Mouse (Mus musculus) kidney, embryonic 14.5 days (tissue): Measurements from ENCODE around the gene Thrap3. TPM values are rescaled to one million over a fixed set of nuclear protein-coding genes. Genes with fewer than 3 reads are reported as not detected.

Experiments used
- ATAC-seq: fragments of 200-750 bp; cut with Nextera tagmentation; 2 replicates; pipeline ENCODE4 v1.8.0; 2017; ENCODE audit warnings: moderate number of reproducible peaks, mild to moderate bottlenecking, moderate TSS enrichment, moderate library complexity; ENCODE audit not compliant: low FRiP score, low TSS enrichment
- H3K27ac ChIP-seq: fragments of 300-500 bp; sonication (generic); 2 replicates; pipeline ENCODE4 v1.5.1; 2014; ENCODE audit warnings: low read depth, mild to moderate bottlenecking, low read length, moderate library complexity, mixed read lengths
- H3K27me3 ChIP-seq: fragments of 300-500 bp; sonication (generic); 2 replicates; pipeline ENCODE4 v1.6.1; 2014; ENCODE audit warnings: mild to moderate bottlenecking, low read length; ENCODE audit not compliant: control insufficient read depth, insufficient read depth
- H3K36me3 ChIP-seq: fragments of 300-500 bp; sonication (generic); 2 replicates; pipeline ENCODE4 v1.6.1; 2014; ENCODE audit warnings: low read length, mixed read lengths; ENCODE audit not compliant: control insufficient read depth, insufficient read depth
- H3K4me1 ChIP-seq: fragments of 300-500 bp; sonication (generic); 2 replicates; pipeline ENCODE4 v1.6.1; 2014; ENCODE audit warnings: low read length, mixed read lengths; ENCODE audit not compliant: control insufficient read depth, insufficient read depth
- H3K4me2 ChIP-seq: fragments of 300-500 bp; sonication (generic); replicated peaks from 2 replicates; pipeline ENCODE4 v1.6.1; 2014; ENCODE audit warnings: low read depth, mild to moderate bottlenecking, low read length
- H3K4me3 ChIP-seq: fragments of 300-500 bp; sonication (generic); 2 replicates; pipeline ENCODE4 v1.5.1; 2014; ENCODE audit warnings: mild to moderate bottlenecking, low read length
- H3K9ac ChIP-seq: fragments of 300-500 bp; sonication (generic); 2 replicates; pipeline ENCODE4 v1.6.1; 2014; ENCODE audit warnings: low read depth, mild to moderate bottlenecking, low read length, moderate library complexity
- H3K9me3 ChIP-seq: fragments of 300-500 bp; sonication (generic); 2 replicates; pipeline ENCODE4 v1.6.1; 2016; ENCODE audit warnings: low read length; ENCODE audit not compliant: control insufficient read depth
- WGBS: fragments of 180-500 bp; shearing (Covaris S2); extraction: QIAGEN DNeasy Blood & Tissue Kit; methylation state at CpG from one replicate; pipeline ENCODE4 v1.1.7; 2014; 5-methylcytosine and 5-hydroxymethylcytosine counted together
- polyA plus RNA-seq: library from polyadenylated mRNA; unstranded; fragments of >200 nt; fragmentation: Nextera tagmentation; extraction: Ambion mirVana; gene quantifications from 2 replicates; pipeline ENCODE4 v1.2.1, GENCODE M21; 2014

Thrap3 gene
- polyA plus RNA-seq, 1 experiment from 2014 or later = 281 TPM

DNA sequence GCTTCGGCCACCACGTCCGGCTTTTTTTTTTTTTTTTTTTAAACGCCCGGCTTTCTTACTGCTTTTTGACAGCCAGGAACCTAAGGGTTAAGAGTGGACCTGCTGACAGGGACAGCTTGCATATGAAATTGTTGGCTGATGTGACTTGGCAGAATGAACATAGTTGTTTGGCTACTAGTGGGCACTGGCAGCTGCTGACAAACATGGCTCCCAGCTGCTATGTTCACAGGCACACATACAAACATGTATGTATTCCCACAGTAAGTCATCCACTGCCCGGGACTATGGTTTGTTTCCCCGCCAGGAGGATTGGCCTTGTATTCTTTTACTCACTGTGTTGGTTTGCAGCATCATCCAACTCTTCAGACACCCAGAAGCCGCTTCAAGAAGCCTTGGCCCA lies 85.4 kb downstream of the Thrap3 start:
- peaks cover 2% of the 10 kb centered on the region for H3K36me3 ChIP-seq
- H3K4me3 ChIP-seq = no peak overlapping the region
- H3K4me1 ChIP-seq = 0 out of 2 replicates have a peak, but pooled peaks cover 3% of the 10 kb centered on the region
- ATAC-seq = no peak
- H3K27me3 ChIP-seq = no peaks in the 10 kb centered on the region
- H3K27ac ChIP-seq = no peak overlapping the region
- no peak overlapping the region for H3K4me2 ChIP-seq
- peaks cover 4% of the 10 kb centered on the region for H3K9me3 ChIP-seq
- no peak overlapping the region for H3K9ac ChIP-seq
- 82% methylated on average over 8 of the region's 8 CpGs for WGBS

GRCm38 (mm10) chr4:126115871-126116521 lies 86.6 kb downstream of the Thrap3 start:
- Histone ChIP-seq H3K4me3 (no peak overlapping the region), H3K9me3 (no peaks in the 10 kb centered on the region; the same call in 1 of the 2 replicates), H3K9ac (no peak overlapping the region), H3K4me1 (peaks cover 9% of the 10 kb centered on the region), H3K27ac (no peak overlapping the region), H3K27me3 (no peaks in the 10 kb centered on the region), H3K4me2 (no peak overlapping the region), H3K36me3 (peaks cover 2% of the 10 kb centered on the region)
- no peak for ATAC-seq
- 62% methylated on average over 6 of the region's 6 CpGs for WGBS

GRCm38 (mm10) chr4:126115411-126115810 lies 87.1 kb downstream of the Thrap3 start:
- 80% methylated on average over 9 of the region's 9 CpGs for WGBS
- no peaks in the 10 kb centered on the region for H3K9me3 ChIP-seq
- no peak overlapping the region for H3K4me2 ChIP-seq
- no peaks in the 10 kb centered on the region for H3K27me3 ChIP-seq
- peaks cover 2% of the 10 kb centered on the region for H3K36me3 ChIP-seq
- H3K9ac ChIP-seq = no peak overlapping the region
- peaks cover 15% of the 10 kb centered on the region for H3K4me1 ChIP-seq
- H3K27ac ChIP-seq = no peak overlapping the region
- no peak overlapping the region for H3K4me3 ChIP-seq
- no peak for ATAC-seq

Other genes starting within 250 kb of the Thrap3 start
- gene Csf3r, start 178.2 kb downstream of the Thrap3 start, polyA plus RNA-seq = 0.61 and 1.2 TPM in 2 replicates
- gene Mrps15, start 155.8 kb downstream of the Thrap3 start, polyA plus RNA-seq = 154 and 177 TPM in 2 replicates
- gene Oscp1, start 144.2 kb downstream of the Thrap3 start, polyA plus RNA-seq = 17.7 and 19.6 TPM in 2 replicates
- gene Lsm10, start 106.1 kb downstream of the Thrap3 start, polyA plus RNA-seq = 47.3 and 52.4 TPM in 2 replicates
- 19.1 and 24.9 TPM in 2 replicates for gene Stk40, start 98.8 kb downstream of the Thrap3 start, polyA plus RNA-seq
- 96.1 and 124 TPM in 2 replicates for gene Eva1b, start 55.0 kb downstream of the Thrap3 start, polyA plus RNA-seq
- gene Sh3d21, start 39.3 kb downstream of the Thrap3 start, polyA plus RNA-seq = 7.3 and 8.7 TPM in 2 replicates
- gene Map7d1, start 53.6 kb upstream of the Thrap3 start, polyA plus RNA-seq = 35.6 and 43.3 TPM in 2 replicates
- 19.7 and 68.6 TPM in 2 replicates for gene Trappc3, start 59.6 kb upstream of the Thrap3 start, polyA plus RNA-seq
- 5.5 and 6.8 TPM in 2 replicates for gene Col8a2, start 84.0 kb upstream of the Thrap3 start, polyA plus RNA-seq
- 53.0 and 57.6 TPM in 2 replicates for gene Adprhl2, start 118.9 kb upstream of the Thrap3 start, polyA plus RNA-seq
- 2.2 and 5.1 TPM in 2 replicates for gene Tekt2, start 122.9 kb upstream of the Thrap3 start, polyA plus RNA-seq
- 13.7 and 15.6 TPM in 2 replicates for gene Ago3, start 226.8 kb upstream of the Thrap3 start, polyA plus RNA-seq